Mouse (Mus musculus): ENCODE measurements around the gene Acss1.

Gene Acss1

DNA sequence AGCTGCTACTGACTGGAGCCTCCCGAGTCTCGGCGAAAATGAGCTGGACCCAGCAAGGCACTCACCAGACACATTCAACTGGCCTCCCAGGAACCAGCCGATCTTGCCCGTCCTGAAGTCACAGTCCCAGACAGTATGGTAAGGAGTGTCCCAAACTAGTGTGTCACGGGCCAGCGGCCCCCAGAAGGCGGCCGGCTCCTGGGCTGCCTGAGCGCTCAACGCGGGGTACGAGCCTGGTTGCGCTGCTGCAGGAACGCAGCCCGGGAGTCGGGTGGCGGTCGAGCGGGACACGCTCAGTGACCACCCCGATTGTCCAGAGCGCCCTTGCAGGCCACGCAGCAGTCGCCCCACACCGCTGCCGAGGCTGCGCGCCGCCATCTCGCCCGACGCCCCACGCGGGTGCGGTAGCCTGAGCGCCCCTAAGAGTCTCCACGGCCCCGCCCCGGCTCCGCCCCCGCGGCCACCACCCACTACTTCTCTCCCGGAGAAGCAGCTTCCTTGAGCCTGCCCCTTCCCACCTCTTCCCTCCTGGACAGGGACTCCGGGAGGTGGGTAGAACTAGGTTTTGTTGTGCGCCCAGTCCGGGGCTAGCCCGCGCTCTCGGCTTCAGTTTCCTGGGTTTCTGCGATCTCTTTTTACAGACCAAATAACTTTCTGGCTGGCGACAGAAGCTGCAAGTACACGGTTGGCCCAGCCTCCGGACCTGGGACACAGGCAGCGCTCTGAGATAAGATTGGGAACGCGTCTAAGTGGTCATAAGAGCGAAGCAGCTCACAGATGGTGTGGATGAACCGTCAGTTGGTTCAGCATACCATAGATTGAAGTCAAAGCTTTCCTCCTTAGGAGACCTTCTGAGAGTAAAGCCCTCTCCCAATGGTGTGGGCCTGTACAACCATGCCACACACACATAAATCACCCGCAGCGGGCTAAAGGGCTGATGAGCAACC lies at the start of gene Acss1:
Acss1 (minus strand) TSS at position 681 of the 947 bp plus-strand sequence.
- peak; percentile 79 for DNase-seq

DNA sequence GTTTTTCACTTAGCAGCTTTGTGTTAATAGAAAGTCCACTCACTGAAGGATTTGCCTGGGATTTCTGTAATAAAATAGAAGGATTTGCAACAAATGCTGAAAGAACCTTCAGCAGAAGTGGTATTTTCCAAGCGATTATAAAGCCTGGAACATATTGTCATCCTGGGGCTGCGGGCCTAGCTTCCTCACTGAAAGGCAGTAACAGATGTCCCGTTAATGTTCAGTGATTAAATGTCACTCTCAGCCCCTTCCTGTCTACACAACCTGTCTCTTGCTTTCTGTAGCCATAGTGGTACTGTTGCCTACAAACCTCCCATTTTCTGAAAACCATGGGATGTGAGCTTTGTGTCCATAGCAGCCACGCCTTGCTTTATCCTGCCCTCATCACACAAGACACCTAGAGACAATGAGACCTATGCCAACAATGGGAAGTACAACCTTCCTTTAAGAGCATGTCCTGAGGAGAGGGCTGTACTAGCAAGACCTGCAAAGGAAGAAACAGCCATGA lies 43.9 kb upstream of the Acss1 start:
- DNase-seq = no peak

DNA sequence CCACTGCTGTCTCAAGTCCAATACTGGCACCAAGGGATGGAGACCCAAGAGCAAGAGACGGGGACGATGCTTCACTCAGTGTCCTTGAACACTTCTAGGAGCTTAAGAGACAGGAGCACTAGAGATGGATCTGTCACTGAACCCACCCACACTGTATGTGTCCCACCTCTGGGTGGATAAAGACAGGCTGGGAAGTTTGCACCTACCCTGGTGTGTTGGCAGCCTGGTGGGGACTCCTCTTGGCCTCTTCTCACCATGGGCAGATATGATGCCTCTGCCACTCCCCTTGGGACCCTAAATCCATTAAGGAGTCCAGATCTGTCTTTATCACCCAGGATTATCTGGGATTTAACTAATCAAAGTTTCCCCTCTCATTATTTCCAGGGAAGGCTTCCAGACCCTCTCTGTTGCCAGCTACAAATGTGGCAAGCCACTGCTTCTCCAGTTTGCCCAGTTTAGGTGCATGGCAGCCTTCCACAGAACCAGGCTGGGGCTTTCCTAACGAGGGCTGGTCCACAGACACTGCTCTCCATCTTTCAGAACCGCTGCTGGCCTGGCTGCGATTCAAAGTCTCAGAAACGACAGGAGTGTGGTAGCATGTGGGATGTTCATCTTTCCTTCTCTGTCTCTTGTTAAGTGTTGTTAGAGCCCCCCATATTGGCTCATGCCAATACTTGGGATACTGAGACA lies 23.3 kb upstream of the Acss1 start:
- DNase-seq = no peak

DNA sequence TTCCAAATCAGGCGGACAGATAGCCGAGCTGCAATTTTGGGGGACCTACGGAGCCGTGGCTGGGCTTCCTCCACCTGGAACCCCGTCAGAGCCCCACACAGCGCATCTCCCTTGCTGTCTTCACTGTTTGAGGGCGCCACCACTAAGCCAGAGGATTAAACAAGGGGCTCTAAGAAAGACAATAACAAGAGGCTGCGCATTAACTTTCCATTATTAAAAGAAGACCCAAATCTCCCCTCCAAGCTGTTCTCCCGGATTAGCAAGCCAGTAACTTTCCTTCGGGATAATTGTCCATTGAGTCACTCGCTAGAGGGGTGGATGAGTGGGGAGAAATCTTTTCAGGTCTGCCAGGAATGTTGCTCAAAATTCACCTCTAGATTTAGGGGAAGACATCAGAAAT lies 21.9 kb upstream of the Acss1 start:
- no peak for DNase-seq

DNA sequence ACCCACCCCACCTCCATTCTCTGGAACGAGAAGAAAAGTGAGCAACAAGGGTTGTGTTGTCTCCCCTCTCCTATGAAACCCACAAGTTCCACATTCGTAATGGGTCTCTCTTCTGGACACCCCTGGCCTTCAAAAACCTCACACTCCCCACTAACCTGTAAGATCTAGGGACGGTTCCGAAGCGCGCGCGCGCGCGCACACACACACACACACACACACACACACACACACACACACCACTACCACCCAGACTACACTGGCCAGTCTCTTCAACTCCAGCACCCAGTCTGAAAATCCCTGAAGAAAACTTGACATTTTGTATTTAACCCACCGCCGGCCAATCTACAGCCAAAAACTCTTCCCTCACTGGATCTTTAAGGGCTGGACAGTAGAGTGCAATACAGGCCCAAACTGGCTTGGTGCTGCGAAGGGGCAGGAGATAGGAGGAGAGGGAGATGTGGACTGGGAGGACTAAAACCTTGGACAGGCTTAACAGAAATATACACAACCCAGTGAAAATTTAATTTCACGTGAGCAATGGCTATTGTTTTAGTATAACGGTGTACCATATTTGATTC lies 21.0 kb upstream of the Acss1 start, which contains the start of gene Vsx1:
Vsx1 (minus strand) TSS at position 138 of the 578 bp plus-strand sequence.
- no peak for DNase-seq

DNA sequence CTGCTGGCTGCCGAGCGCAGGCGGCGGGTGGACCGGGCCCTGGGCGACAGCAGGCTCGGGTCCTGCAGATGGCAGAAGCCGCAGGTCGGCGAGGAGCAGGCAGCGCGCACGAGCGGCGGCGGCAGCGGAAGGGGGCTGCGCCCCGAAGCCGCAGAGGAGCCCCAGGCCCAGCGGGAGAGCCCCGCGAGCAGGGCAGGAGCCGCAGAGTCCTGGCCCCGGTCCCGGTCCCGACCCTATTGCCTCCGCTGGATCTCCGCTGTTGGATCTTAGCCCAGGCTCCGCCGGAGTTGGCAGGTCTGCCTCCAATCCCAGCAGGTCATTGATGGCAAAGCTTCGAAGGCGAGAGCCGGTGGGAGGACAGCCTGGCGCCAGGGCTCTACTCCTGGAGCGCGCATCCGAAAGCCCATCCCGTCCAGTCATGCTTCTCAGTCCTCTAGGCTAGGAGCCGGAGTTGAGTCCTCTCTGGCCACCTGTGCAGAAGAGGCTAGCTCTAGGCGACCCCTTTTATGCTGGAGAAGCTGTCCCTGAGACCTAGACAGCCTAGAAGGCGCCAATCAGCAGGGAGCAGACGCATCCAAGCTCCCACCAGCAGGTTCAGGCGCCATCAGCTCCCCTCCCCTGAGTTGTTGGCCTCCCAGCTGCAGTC lies 20.4 kb upstream of the Acss1 start:
- DNase-seq = peak; percentile 56

DNA sequence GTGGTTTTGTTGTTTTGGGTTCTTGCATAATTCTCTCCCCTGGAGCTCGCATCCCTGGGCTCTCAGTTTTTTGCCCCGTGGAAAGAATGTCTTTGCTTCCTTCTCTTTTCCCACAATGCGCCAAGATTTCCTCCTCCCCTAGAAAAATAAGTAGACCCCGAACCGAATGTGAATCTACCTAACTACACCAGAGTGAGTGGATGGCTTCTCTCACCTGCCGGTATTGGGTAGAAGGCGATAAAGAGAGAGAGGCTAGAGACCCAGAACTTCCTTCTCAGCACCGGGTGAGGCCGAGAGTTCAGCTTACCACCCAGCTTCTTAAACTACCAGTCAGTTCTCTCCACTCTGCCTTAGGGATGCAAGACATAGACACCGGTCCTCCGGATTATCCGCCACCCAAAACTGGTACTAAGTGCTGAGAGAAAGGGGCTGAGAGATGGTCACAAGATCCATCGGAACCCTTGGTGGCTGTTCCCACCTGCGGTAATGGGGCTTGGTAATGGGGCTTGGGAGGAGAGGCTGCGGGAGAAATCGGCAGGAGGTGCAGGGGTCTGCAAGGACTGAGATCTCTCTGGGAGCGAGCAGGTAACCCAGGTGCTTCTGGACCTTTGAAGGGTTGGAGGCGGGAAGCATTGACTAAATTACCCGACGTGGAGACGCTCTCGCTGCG lies 19.7 kb upstream of the Acss1 start:
- DNase-seq = no peak

DNA sequence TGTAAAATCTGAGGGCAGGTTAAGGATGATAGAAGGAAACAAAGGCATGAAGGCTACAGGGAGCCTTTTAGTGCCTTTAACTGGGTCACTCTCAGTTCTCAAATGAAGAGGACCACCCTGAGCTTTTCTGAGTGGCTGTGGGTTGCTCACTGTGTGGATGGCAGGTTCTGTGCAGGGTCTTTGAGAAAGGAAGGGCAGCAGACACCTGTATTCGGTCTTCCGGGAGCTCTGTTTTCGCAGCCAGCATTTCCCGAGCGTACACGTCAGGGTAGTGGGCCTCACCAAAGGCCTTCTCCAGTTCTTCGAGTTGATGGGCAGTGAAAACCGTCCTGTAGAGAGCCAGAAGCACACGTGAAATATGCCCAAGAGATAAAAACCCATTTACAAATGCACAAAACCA lies 17.1 kb upstream of the Acss1 start:
- no peak for DNase-seq

DNA sequence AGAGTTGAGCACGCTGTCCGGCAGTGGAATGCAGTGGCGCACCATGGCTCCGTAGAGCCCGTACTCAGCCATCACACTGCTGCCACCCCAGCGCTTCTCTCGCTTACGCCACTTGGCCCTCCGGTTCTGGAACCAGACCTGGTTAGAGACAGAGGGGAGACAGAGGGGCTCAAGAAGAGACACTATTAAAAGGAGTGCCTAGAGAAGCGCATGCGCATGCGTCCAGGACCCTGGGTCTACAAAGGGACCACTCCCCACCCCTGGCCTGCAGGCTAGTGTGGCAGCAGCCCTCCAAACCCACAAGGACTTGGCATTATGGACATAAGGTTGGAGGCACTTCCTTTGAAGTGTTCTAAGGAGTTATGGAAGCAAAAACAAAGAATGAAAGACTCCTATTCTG lies 16.2 kb upstream of the Acss1 start:
- DNase-seq = no peak

DNA sequence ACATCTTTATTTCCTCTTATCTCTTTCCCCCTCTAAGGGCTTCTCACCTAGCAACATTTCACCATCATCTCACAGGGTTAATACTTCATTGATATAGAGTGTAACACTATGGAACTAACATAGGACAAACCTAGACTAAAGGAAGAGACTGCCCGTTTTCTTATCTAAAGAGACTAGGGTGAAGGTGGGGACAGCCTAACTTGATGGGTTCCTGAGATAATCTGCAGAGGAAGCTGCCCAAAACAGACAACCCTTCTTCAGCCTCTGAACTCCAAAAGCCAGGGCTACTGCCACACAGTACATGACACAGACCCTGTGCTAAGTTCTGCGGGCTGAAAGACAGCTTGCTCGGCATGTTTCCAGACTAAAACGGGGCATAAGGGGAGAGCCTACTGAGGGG lies 13.3 kb upstream of the Acss1 start:
- DNase-seq = no peak

DNA sequence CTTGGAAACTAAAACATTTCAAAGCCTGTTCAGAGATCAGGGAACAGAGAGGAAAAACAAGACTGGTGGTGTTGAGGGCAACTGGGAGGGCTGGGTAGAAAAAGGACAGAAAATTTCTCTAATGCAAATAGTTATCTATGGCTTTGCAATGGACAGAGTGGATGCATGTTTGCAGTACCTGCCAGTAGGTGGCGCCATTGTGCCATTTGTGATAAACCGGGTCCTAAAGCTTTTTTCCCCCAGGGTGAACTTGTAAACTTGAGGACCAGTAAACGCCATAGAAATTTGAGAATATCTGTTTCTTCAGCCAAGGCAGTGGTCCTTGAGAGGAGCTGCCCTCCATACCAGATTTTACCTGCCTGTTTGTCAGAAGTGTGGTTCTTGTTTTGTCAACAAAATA lies 10.1 kb upstream of the Acss1 start:
- peak; percentile 65 for DNase-seq

DNA sequence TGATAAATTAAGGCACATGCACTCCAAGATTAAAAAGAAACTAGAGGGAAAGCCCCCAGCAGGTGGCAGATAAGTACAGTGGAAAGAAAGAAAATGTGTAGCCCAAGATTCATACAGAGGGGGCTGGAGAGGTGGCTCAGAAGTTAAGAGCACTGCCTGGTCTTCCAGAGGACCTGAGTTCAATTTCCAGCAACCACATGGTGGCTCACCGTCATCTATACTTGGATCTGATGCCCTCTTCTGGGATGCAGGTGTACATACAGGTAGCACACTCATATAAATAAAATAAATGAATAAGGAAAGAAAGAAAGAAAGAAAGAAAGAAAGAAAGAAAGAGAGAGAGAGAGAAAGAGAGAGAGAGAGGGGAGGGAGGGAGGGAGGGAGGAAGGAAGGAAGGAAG lies 7.2 kb upstream of the Acss1 start:
- peak; percentile 13 for DNase-seq

DNA sequence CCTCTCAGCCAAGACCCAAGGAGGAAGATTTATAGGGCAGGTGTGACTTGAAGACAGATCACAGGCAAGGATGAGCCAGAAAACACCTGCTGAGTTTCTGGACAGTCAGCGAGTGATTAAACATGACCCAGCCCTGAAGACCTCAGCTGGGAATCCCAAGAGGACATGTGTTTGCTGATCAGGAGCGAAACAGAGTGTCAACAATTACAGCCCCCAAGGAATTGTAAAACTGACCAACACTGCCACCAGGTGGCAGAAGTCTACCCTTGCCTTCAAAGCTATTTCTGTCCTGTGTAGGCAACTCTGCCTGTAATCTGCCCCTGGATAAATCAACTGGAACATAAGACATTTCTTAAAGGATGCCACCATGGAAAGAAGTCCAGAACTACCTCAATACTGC lies 6.6 kb upstream of the Acss1 start:
- DNase-seq = peak; percentile 75

DNA sequence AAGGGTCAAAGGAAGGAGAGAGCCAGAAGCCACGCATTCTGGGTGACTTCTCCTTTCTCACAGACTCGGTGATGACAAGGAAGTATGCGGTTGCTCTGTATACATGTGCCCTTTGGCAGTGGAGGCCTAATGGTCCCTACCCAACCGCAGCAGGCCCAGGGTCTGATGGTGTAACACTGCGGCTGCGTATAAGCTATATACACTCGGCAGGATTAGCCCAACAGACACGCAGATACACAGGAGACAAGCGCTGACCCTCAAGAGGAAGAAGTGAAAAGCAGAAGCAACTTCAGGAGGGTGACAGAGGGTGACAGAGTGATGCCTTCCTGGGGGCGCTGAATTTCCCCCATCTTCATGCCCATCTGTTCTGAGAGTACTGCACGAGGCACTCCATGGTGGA lies 5.6 kb upstream of the Acss1 start:
- peak; percentile 14 for DNase-seq

DNA sequence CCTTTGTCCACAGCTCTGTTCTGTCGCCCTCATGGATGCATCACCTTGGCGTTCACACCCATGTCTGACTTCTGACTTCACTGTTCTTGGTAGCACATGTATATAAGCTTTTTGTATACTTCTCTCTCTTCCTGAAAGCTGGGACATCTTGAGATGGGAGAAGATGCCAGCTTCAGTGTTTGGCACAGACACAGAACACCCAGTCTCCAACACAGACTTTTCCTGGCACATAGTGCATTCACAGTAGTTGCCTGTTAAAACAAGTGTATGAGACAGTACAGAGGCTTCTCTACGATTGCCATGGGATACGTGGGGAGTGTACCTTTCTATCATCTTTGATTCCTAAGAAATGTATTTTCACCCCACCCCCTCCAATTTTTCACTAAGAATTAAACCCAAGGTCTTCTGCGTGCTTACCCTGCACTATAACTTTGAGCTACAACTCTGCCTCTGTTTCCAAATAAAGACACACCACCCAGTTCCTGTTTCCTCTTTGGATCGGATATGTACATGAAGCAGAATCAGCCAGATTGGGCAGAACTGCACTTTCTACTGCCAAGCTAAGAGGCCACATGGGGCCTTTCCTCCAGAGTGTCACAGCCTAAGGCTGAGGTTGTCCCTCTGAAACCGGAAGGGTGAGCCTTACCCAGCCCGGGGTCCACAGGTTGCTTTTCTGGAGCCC lies 3.5 kb upstream of the Acss1 start:
- DNase-seq = peak; percentile 4

DNA sequence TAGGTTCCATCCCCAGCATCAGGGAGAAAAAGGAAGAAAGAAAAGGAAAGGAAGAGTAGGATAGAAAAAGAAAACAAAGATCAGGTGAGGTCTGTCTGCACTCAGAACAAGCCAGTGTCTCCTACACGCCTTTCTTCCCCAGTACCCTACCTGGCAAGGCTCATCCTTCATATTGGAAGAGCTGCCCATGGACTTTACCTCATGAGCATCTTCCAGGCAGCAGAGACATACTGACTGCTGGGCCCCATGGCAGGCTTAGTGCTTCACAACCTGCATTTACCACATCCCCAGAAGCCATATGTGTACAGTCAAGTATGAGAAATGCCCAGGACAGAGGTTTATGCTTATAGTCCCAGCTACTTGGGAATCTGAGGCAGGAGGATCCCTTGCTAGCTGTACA lies 2.6 kb upstream of the Acss1 start:
- DNase-seq = no peak

DNA sequence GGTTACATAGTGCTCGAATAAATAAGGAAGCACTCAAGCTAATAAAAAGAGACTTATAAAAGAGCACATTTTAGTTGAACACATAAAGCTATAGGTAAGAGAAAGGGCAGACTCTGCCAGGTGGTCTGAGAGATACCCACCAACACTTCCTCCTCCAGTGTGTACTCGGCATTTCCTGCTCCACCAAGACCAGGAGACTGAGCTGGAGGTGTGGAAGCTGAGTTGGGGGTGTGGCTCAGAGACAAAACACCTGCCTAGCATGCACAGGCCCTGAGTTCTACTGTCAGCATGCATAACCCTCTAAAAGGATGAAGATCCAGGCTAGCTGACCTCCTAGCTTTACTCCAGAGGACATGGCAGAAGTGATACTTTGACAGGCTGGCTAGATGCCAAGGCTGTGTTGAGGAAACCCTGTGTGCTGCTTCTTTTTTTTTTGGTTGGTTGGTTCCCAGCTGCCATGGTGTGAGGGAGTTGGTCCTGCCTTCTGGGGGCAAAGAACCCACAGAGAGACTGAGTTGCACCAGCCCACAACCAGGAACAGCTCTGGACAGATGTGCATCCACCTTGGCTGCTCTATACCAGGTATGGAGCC lies 1.2 kb upstream of the Acss1 start:
- no peak for DNase-seq

DNA sequence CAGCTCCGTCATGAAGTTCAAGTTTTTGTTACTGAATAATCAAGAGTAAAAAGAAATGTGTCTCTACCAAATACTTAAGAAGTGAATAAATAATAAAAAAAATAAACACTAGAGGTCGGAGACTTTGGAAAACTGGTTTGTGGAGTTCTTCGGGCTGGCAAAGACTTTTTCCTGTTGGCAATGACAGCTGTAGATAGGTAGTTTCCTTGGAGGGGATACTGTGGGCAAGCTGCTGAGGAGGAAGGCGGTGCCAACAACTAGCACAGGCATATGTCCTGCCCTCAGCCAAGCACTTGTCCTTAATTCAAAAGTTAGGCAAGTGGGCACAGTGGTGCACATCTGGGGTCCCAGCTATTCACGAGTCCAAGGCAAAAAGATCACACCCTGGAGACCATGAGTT lies 656 bp upstream of the Acss1 start:
- peak; percentile 19 for DNase-seq

DNA sequence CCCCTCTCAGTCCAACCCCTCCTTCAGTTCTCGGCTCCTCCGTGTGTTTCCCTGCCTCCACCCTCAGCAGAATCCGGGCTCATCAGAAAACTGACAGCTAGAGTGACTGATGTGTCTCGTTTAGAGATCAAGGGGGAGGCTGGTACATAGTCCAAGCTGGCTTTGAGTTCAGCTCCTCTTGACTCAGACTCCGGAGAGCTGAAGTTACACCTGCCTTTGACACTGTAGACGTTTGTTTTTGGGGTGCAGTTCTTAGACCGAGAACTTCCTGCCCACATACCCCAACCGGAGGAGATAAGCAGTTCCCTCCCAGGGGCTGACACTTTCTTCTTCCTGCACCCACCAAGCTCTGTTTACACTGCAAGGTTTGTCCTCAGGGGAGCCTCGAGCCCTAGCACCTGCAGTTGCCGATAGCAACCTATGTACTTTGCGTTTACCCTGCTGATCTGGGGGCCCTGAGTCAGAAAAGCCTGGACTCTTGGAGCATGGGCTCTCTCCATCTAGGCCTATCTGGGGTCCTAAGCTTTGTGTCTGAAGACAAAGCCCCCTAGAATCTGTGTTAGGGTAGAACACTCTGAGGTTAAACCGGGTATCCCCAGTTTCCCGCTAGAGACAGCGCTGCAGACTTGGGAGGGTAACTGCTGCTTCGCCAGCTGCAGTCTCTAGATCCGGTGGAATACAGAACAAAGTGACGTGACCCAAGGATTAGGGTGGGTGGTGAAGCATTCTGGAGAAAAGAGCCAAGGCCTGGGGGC lies 1.1 kb downstream of the Acss1 start:
- DNase-seq = peak; percentile 70

DNA sequence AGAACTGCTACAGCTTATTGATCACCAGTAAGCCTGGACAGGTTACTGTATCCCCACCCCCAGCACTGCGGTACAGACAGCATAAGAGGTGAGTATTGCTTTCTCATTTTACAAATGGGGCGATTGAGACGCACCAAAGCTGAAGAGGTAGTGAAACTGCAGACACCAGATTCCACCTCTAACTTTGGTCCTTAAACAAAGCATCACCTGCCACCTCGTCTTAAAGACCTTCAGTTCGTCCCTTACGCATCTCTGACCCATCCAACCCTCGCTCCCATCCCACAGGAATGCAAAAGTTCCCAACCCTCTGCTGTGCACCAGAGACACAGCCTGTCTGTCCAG lies 1.6 kb downstream of the Acss1 start:
- DNase-seq = no peak
